Mouse (Mus musculus): ENCODE data around the gene Mei1. TPM values are rescaled to one million over a fixed set of nuclear protein-coding genes. Genes with fewer than 3 reads are reported as not detected.

Gene Mei1
- polyA plus RNA-seq, 1 experiment from 2014 or later = not detected

DNA sequence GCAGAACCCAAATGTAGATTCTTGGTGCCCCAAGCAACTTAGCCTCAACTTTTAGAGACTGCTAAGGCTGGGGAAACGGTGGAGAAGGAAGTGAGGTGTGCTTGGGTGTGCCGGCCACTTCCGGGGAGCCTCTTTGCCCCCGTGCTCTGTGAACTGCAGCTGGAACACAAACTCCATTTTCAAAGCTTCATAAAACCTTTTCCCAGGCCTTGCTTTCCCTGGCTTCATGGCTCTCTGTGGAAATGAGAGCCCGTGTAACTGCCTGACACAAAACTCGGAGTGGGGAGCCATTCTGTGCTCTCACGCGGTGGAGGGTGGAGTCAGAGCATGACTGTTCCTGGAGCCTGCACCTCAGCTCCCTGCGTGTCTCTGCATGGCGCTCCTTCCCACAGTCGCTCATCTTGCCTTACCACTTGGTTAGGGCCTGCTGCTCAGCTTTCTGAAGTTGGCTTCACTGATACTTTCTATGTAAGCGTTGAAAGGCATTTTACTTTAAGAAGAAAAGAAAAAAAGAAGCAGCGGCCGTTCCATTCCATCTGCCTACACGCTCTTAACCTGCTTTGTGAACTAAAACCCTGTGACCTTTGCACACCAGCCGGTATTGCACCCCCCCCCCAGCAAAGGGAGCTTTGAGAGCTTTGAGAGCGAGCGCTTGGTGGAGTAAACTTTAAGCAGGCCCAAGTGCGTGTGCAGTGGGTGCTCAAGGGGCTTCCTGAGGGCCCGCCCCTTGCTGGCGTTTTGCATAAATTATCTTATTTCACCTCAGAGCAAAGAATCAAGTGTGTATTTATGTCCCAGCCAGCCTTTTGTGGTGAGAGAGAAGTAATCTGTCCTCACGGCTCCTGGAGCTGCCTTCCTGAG, 96.7 kb downstream of the Mei1 start:
- peaks cover 52% of the 10 kb centered on the region for H3K4me1 ChIP-seq
- H3K27me3 ChIP-seq = no peaks in the 10 kb centered on the region
- no peaks in the 10 kb centered on the region for H3K9me3 ChIP-seq
- no peak; the same call in 1 of the 2 replicates for ATAC-seq (ENCODE audit: insufficient number of reproducible peaks, insufficient read depth, low FRiP score, low TSS enrichment, low read depth)
- H3K9ac ChIP-seq = peak overlapping the region; percentile 40; the same call in 1 of the 2 replicates
- 56% methylated on average over 22 of the region's 22 CpGs for WGBS
- H3K27ac ChIP-seq = peak overlapping the region; percentile 74
- peak overlapping the region; percentile 28 for H3K4me2 ChIP-seq
- H3K4me3 ChIP-seq = no peak overlapping the region
- peaks cover 19% of the 10 kb centered on the region for H3K36me3 ChIP-seq

DNA sequence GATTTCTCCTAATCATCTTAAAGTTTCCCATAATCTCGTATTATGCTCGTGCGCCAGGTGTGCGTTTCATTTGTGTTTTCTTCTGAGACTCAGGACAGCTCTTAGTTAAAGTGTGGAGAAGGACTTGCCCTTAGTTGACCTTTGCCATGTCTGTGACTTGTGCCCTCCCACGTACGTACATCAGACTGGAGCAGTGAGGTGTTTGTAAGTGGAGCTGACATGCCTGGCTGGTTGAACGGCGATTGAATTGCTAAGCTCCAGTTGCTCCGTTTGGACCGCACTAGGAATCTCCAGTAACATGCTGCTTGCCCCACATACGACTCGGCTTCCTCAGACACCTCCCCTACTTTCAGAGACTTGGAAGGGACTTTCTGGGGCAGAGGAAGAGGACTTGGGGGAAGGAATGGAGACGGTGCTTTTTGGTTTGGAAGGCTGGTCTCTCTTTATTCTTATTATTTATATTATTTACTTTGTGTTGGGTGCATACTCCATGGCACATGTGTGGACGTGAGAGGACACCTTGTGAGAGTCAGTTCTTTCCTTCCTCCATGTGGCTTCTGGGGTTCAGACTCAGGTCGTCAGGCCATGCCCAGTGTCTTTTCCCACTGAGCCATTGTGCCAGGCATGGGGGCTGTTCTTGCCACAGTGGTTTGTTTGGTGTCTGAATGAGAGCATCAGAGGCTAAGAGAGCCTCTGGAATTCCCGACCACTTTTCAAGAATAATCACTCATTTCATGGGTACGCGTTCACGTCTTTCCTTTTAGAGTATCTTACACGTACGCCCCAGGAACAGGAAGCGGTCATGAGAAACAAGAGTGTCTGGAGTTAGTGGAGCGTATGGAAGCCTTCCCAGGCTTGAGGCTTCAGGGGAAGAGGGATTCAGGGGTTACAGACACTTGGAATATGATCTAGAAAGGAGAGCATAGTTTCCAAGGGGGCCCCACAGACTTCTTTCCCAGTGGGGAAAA, 97.7 kb downstream of the Mei1 start:
- Histone ChIP-seq H3K4me3 (no peak overlapping the region), H3K36me3 (peaks cover 29% of the 10 kb centered on the region), H3K27ac (peak overlapping the region; percentile 74; the same call in 1 of the 2 replicates), H3K9me3 (no peaks in the 10 kb centered on the region), H3K4me1 (peaks cover 47% of the 10 kb centered on the region), H3K9ac (0 out of 2 replicates have a peak overlapping the region, but pooled peaks have one; percentile 2), H3K27me3 (no peaks in the 10 kb centered on the region), H3K4me2 (no peak overlapping the region)
- ATAC-seq (ENCODE audit: insufficient number of reproducible peaks, insufficient read depth, low FRiP score, low TSS enrichment, low read depth) = no peak
- WGBS = 57% methylated on average over 23 of the region's 23 CpGs

DNA sequence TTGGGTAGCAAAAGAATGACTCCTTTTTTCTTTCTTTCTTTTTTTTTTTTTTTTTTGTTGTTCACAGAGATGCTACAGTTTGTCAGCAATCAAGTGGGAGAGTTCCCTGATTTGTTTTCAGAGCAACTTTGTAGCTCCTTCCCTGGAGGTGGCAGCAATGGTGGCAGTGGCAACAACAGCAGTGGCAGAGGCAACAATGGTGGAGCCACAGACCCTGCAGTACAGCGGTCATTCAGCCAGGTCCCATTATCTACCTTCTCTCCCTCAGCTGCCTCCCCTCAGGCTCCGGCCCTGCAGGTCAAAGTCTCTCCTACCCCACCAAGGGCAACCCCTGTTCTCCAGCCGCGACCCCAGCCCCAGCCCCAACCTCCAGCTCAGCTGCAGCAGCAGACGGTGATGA, 99.9 kb downstream of the Mei1 start:
- Histone ChIP-seq H3K4me1 (peaks cover 34% of the 10 kb centered on the region), H3K36me3 (peaks cover 49% of the 10 kb centered on the region), H3K27me3 (no peaks in the 10 kb centered on the region), H3K9ac (no peak overlapping the region), H3K27ac (no peak overlapping the region), H3K4me3 (no peak overlapping the region), H3K4me2 (no peak overlapping the region), H3K9me3 (no peaks in the 10 kb centered on the region)
- ATAC-seq (ENCODE audit: insufficient number of reproducible peaks, insufficient read depth, low FRiP score, low TSS enrichment, low read depth) = no peak
- WGBS = 87% methylated on average over 5 of the region's 5 CpGs

DNA sequence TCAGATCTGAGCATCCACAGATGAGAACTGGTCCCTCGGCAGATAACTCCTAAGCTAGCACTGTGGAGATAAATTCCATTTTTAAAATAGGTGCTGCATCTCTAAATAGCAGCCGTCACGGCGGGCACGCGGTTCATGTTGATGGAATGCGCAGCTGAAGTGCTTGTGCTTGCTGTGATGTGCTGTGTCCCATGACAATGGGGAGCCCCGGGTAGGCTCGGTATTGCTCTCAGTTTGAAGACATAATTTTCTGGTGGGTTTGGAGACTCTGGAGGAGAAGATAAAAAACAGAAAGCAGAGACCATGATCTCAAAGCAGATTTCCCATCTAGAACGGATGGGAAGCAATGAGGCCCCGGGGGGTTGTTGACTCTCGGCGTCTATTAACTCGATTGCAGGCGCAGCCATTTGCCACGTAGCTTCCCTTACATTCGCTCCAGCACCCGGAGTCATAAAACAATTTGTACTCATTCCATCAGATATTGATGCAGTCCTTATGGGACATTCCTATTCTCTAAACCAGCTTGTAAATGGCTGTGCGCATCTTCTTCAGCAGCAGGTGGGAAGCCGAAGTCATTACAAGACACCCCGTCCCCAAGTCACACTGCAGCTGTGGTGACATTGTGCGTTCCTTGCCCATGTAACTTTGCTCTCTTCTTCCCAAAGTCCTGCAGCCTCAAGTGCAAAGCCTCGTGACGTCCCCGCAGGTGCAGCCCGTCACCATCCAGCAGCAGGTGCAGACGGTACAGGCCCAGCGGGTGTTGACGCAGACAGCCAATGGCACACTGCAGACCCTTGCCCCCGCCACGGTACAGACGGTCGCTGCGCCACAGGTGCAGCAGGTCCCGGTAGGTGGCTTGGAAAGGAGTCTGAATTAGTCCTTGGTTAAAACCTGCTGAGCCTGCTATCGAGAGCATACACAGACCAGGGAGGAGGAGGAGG, 100.9 kb downstream of the Mei1 start:
- Histone ChIP-seq H3K36me3 (peaks cover 59% of the 10 kb centered on the region), H3K9ac (no peak overlapping the region), H3K9me3 (no peaks in the 10 kb centered on the region), H3K27ac (no peak overlapping the region), H3K27me3 (no peaks in the 10 kb centered on the region), H3K4me2 (no peak overlapping the region), H3K4me3 (no peak overlapping the region), H3K4me1 (peaks cover 31% of the 10 kb centered on the region)
- no peak for ATAC-seq (ENCODE audit: insufficient number of reproducible peaks, insufficient read depth, low FRiP score, low TSS enrichment, low read depth)
- 85% methylated on average over 36 of the region's 36 CpGs for WGBS

DNA sequence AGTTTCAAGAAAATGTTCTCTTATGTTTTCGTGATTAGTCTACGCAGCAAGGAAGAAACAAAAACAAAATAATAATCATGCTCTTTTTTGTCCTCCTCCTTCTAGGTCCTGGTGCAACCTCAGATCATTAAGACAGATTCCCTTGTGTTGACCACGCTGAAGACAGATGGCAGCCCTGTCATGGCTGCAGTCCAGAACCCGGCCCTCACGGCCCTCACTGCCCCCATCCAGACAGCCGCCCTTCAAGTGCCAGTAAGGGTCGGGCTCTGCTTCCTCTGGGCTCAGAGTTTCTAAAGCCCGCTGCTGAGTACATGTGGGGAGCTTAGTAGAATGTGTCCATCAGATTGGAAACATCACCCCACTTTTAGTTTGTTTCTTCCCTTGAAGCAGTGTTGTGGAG, 102.9 kb downstream of the Mei1 start:
- no peaks in the 10 kb centered on the region for H3K27me3 ChIP-seq
- WGBS = 88% methylated on average over 8 of the region's 8 CpGs
- H3K4me2 ChIP-seq = no peak overlapping the region
- H3K4me3 ChIP-seq = no peak overlapping the region
- H3K27ac ChIP-seq = no peak overlapping the region
- H3K36me3 ChIP-seq = peaks cover 77% of the 10 kb centered on the region
- H3K4me1 ChIP-seq = peaks cover 11% of the 10 kb centered on the region
- H3K9ac ChIP-seq = no peak overlapping the region
- H3K9me3 ChIP-seq = no peaks in the 10 kb centered on the region
- no peak for ATAC-seq (ENCODE audit: insufficient number of reproducible peaks, insufficient read depth, low FRiP score, low TSS enrichment, low read depth)

DNA sequence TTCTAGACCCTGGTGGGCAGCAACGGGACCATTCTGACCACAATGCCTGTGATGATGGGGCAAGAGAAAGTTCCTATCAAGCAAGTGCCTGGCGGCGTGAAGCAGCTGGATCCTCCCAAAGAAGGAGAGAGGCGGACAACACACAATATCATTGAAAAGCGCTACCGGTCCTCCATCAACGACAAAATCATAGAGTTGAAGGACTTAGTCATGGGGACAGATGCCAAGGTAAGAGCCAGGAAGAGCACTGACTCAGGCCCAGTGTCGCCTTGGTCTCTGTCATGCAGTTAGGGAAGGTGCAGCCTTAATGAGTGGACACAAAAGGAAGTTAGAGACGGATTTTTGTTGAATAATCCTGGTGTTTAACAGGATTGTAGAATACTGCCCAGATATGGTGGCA, 105.3 kb downstream of the Mei1 start:
- H3K27ac ChIP-seq = no peak overlapping the region
- H3K4me3 ChIP-seq = no peak overlapping the region
- H3K27me3 ChIP-seq = no peaks in the 10 kb centered on the region
- peaks cover 97% of the 10 kb centered on the region for H3K36me3 ChIP-seq
- H3K9me3 ChIP-seq = no peaks in the 10 kb centered on the region
- no peak overlapping the region for H3K9ac ChIP-seq
- no peak for ATAC-seq (ENCODE audit: insufficient number of reproducible peaks, insufficient read depth, low FRiP score, low TSS enrichment, low read depth)
- WGBS = 94% methylated on average over 9 of the region's 9 CpGs
- no peak overlapping the region for H3K4me2 ChIP-seq
- H3K4me1 ChIP-seq = no peaks in the 10 kb centered on the region

Other genes with a start within 250 kb of the Mei1 start
- 25.6 and 26.7 TPM in 2 replicates for gene Tob2, start 211.2 kb upstream of the Mei1 start, polyA plus RNA-seq (2015; fragmentation: Nextera tagmentation; extraction: Ambion mirVana)
- gene Phf5a, start 198.1 kb upstream of the Mei1 start, polyA plus RNA-seq (2015; fragmentation: Nextera tagmentation; extraction: Ambion mirVana) = 164 and 172 TPM in 2 replicates
- 148 and 151 TPM in 2 replicates for gene Aco2, start 197.7 kb upstream of the Mei1 start, polyA plus RNA-seq (2015; fragmentation: Nextera tagmentation; extraction: Ambion mirVana)
- 51.8 and 63.9 TPM in 2 replicates for gene Polr3h, start 143.8 kb upstream of the Mei1 start, polyA plus RNA-seq (2015; fragmentation: Nextera tagmentation; extraction: Ambion mirVana)
- gene Csdc2, start 133.2 kb upstream of the Mei1 start, polyA plus RNA-seq (2015; fragmentation: Nextera tagmentation; extraction: Ambion mirVana) = 10.9 and 11.4 TPM in 2 replicates
- 30.0 and 35.7 TPM in 2 replicates for gene Pmm1, start 109.1 kb upstream of the Mei1 start, polyA plus RNA-seq (2015; fragmentation: Nextera tagmentation; extraction: Ambion mirVana)
- gene 1700029P11Rik, start 89.5 kb upstream of the Mei1 start, polyA plus RNA-seq (2015; fragmentation: Nextera tagmentation; extraction: Ambion mirVana) = not detected in 2 replicates
- gene Xrcc6, start 82.2 kb upstream of the Mei1 start, polyA plus RNA-seq (2015; fragmentation: Nextera tagmentation; extraction: Ambion mirVana) = 92.3 and 98.2 TPM in 2 replicates
- 25.8 and 28.6 TPM in 2 replicates for gene Desi1, start 36.1 kb upstream of the Mei1 start, polyA plus RNA-seq (2015; fragmentation: Nextera tagmentation; extraction: Ambion mirVana)
- gene Snu13, start 22.4 kb upstream of the Mei1 start, polyA plus RNA-seq (2015; fragmentation: Nextera tagmentation; extraction: Ambion mirVana) = 281 and 331 TPM in 2 replicates
- gene 4930407I10Rik, start 10.8 kb upstream of the Mei1 start, polyA plus RNA-seq (2015; fragmentation: Nextera tagmentation; extraction: Ambion mirVana) = 0.08 TPM in 1 of 2 replicates, not detected in the other
- gene Ccdc134, start 57.9 kb downstream of the Mei1 start, polyA plus RNA-seq (2015; fragmentation: Nextera tagmentation; extraction: Ambion mirVana) = 22.7 and 26.8 TPM in 2 replicates
- 146 and 160 TPM in 2 replicates for gene Srebf2, start 77.2 kb downstream of the Mei1 start, polyA plus RNA-seq (2015; fragmentation: Nextera tagmentation; extraction: Ambion mirVana)
- 0.18 and 0.50 TPM in 2 replicates for gene Shisa8, start 142.8 kb downstream of the Mei1 start, polyA plus RNA-seq (2015; fragmentation: Nextera tagmentation; extraction: Ambion mirVana)
- 0.17 TPM in 1 of 2 replicates, not detected in the other for gene Tnfrsf13c, start 154.4 kb downstream of the Mei1 start, polyA plus RNA-seq (2015; fragmentation: Nextera tagmentation; extraction: Ambion mirVana)
- gene Cenpm, start 174.8 kb downstream of the Mei1 start, polyA plus RNA-seq (2015; fragmentation: Nextera tagmentation; extraction: Ambion mirVana) = 61.7 and 72.7 TPM in 2 replicates
- 0.17 TPM in 1 of 2 replicates, not detected in the other for gene 1500009C09Rik, start 182.4 kb downstream of the Mei1 start, polyA plus RNA-seq (2015; fragmentation: Nextera tagmentation; extraction: Ambion mirVana)
- 30.8 and 32.4 TPM in 2 replicates for gene Sept3, start 204.9 kb downstream of the Mei1 start, polyA plus RNA-seq (2015; fragmentation: Nextera tagmentation; extraction: Ambion mirVana)
- not detected in 2 replicates for gene Wbp2nl, start 229.0 kb downstream of the Mei1 start, polyA plus RNA-seq (2015; fragmentation: Nextera tagmentation; extraction: Ambion mirVana)

All from embryonic facial prominence, embryonic 13.5 days (tissue).